Mouse (Mus musculus) c-Kit-positive CD71-negative TER-119-negative erythroid progenitor cells, embryonic 14.5 days (primary cell): ENCODE results near the gene Tenm4.
"Not testable (repeated sequence)": the region's sequence is repeated elsewhere in the genome, so short reads cannot be mapped to it uniquely, and the experiment has no call there.

Source experiments
- DNase-seq: peaks from one replicate; pipeline ENCODE4 v3.0.0-alpha.2; 2013; ENCODE audit warnings: low read depth

Gene Tenm4

DNA sequence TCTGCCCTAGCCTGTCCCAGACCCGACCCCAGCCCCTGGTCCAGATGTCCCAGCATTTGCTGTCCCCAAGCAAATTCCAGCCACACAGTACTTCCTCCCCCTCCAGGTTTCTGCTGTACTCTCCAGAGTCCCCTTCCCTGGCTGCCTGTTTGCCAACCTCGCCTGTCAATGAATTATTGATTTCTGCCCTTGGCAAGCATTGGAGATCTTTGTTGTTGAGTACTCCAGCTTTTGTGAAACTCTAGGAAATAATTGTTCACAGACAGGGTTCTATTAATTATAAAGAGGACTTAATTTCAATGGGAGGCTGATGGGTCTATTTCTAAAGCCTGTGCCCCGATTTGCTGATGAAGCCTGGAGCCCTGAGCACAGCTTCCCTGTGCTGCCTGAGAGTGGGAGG is 733.4 kb downstream of the Tenm4 start:
- no peak for DNase-seq

DNA sequence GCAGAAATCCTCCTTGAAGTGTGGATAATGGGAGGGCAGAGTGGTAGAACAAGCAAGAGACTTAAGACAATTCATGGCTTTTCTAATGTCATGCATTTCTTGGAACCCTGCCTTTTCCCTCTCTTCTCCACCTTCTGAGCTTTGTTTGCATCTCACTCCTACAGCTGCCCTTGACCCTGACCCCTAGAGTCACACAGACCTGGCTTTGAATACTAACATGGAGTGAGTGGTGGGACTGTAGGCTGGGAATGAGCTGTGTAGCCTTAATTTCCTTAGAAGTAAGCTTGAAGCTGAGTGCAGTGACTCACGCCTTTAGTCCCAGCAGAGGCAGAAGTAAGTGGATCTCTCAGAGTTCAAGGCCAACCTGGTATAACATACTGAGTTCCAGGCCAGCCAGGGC is 733.9 kb downstream of the Tenm4 start:
- DNase-seq, result no peak

DNA sequence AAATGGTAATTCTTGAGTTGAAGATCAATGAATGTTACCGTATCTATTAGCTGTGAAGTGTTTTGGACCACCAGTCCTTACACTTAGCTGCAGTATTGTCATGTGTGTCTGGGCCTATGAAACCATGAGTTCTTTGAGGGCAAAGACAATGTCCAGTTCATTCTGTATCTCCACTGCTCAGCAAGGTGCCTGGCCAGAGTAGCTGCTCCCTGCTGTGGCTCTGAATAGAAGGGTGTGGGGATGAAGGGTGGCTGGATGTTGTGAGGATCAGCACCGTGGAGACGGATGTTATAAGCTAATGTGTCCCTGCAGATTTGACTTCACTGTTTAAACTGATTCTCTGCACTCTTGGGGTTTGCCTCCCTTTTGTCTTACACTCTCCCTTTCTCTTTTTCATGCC is 734.4 kb downstream of the Tenm4 start:
- no peak for DNase-seq

- DNase-seq, result no peak
Observed at GRCm38 (mm10) chr7:96906216-96906615, 735.2 kb downstream of the Tenm4 start.

DNA sequence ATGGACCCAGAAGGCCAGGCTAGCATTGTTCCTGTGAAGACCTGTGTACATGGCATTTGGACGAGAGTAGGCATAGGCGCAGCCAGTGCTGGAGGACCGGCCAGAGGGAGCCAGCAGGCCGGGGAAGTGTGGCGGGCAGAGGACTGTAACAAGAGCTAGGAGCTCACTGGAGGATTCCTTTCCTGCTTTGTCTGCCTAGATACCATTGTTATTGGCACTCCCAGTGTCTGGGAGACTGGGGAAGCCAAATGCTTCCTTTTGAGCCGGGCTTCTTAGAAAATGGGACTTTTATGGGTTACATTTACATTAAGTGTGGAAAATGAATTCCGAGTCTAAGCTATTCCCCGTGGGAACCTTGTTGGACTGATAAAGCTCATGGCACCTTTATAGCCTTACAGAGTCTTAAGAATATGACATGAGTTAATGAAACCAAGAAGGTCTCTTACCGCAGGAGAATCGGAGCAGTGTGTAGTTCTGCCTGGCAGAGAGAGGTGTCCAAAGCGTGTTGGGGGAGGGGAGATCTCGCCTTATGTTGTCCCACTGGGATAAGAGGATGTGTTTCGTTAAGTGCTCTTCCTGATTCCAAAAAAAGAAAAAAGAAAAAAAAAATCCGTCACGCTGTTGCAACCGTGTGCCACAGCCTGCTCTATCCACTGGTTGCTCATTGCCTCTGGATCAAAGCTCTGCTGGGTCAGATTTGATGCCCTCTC is 737.1 kb downstream of the Tenm4 start:
- DNase-seq, result no peak

DNA sequence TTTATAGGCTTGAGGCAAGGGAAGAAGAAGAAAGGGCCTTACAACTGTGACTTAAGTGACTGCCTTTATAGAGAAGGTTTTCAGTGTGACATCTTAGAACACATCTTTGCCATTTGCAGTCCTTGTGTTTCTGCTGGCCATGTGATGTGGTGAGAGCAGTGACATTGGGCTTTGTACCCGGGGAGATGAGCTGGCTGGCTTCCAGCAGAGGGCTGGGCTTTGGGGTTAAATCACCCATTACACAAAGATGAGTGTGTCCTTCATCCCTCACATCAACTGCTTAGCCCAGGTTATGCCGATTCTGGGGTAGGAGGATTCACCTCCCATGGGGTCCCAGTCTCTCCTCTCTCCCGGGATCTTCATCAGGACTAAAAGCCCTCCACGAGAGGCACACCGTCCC is 738.8 kb downstream of the Tenm4 start:
- no peak for DNase-seq

GRCm38 (mm10) chr7:96910310-96910960 is 739.4 kb downstream of the Tenm4 start:
- DNase-seq, result no peak

- DNase-seq, result peak; percentile 70
Observed at GRCm38 (mm10) chr7:96914031-96914430, 743.0 kb downstream of the Tenm4 start.

- DNase-seq, result peak; percentile 61
Observed at GRCm38 (mm10) chr7:96915452-96916105, 744.5 kb downstream of the Tenm4 start.

DNA sequence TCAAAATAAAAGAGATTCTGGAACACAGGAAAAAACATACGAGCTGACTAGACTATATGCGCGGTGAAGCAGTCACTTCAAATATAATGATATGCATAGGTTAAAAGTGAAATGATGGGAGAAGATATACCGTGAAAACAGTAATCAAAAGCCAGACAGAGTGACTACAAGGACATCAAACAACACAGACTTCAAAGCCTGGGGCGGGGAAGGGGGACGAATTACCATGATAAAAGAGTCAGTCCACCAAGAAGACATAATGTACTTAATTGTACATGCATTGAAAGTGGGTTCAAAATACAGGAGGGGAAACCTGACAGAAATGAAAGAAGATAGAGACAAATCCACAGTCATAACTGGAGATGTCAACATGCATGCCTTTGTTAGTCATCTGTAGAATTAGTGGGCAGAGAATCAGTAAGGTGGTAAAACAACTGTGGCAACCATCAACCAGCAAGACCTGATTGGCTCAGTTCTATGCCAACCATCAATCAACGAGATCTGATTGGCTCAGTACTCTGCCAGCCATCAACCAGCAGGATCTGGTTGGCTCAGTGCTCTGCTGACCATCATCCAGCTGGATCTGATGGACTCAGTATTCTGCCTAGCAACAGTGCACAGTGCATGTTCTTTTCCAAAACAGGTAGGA is 749.5 kb downstream of the Tenm4 start:
- DNase-seq, result no peak

DNA sequence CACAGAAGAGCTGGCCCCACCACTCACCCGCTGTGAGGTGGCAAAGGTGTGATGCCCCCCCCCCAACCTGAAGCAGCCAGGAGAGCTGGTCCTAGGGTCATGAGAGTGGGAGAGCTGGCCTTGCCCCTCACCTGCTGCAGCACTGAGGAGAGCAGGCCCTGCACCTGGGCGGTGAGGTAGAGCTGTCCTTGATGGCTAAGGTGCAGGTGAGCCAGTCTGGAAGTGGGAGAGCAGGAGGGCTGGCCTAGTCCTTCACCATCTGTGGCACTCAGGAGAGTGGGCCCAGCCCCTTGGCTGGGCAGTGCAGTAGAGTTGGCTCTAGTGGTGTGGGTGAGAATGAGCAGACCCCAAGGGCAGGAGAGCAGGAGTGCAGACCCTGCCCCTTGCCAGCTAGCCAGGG is 751.9 kb downstream of the Tenm4 start:
- no peak for DNase-seq

DNA sequence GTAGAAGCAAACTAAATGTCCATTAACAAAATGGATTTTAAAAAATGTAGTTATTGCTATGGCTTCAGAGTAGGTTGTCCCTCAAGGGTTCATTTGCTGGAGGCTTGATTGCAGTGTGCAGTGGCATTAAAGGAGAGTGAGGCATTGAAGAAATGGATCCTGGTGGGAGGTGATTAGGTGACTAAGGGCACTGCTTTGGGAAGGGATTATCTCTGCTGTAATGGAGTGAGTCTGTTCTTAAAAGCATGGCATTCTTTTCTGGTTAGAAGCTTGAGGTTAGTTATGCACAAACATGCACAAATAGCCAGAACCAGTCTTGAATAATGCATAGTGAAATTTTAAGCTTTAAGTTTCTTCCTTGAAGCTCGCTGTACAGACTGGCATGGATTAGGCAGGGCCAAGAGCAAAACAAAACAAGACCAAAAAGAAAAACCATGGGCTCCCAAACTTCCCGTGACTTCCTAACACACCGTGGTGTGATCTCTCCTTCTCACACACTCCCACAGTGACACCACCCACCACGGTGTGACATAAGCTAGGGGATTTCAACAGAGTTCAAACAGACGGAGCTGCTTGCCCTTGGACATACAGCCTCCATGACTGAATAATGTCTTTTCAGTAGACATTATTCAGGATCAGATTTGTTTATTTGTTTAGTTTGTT is 772.8 kb downstream of the Tenm4 start:
- DNase-seq, result no peak

DNA sequence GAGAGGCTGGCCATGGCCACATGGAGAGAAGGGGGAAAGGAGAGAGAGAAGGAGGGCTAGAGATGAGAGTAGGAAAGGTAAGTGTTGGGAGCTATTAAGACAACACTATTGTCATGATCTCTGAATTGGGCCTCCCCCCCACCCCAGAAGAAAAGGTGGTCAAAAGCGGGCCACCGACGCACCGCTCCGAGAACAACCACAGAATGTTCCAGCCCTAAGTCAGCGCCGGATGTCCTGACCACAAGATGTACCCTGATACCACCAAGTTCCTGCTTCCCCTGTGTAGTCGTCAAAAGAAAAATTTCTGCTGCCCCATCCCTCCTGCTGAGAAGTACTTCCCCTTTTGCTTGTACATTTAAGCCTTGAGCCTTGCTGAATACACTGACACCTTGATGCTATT is 775.5 kb downstream of the Tenm4 start:
- DNase-seq, result not testable (repeated sequence)

DNA sequence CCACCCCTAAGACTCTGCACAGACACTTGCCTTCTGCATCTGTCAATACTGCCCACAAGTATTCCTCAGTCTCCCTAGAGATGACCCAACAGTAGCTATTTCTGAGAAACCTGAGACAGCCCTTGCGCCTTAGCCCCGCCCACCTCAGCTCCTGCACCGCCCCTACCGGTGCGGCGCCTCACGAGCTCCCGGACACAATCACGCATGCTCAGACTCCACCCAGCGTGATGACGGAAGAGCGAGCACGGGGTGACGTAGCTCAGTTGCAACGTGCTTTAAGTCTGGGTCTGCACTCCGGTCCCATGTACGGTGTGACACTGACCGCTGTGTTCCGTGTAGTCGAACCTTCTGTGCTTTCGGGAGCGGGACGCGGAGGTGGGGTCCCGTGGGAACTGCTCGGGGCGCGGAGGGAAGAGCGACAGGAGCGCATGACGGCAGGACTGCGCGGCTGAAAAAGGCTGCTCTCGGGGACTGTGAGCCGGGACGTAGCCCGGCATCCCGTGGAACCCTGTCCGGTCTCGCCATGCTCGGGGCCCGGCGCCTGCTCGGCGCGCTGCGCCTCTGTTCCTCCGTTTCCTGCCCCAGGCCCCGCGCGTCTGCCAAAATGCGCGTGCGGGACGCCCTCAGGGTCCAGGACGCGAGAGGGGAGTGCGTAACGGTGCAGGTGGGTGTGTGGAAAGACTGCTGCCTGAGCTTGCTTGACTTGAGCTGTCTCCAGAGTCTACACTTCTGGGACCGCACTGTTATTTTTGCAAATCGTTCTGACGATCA is 780.4 kb downstream of the Tenm4 start, which contains the start of gene Nars2:
Gene Nars2, plus strand, starts transcription at position 225 of the 771 bp plus-strand sequence.
- peak; percentile 98 for DNase-seq

DNA sequence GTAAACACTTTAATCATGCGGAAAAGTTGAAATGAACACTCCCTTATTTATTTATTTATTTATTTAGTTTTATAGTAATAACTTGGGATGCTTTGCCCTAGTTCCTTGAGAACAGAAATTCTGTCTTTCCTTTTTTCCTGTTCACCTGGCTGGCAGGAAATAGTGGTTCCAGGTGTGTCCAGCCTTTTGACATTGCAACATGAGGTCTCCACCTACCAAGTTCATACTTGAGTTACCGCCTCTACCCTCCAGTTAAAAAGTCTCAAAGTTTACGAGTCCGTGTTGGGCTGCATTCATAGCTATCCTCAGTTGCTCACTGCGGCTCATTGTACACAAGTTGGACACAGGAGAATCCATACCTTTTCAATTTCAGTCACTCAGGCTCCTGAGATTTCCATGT is 781.0 kb downstream of the Tenm4 start:
- DNase-seq, result no peak

- DNase-seq, result no peak
Observed at GRCm38 (mm10) chr7:96959168-96959567, 788.1 kb downstream of the Tenm4 start.
